Mouse (Mus musculus) ES-E14 (cell line): ENCODE measurements around the gene Tmem40. TPM values are rescaled to one million over a fixed set of nuclear protein-coding genes. Genes with fewer than 3 reads are reported as not detected.

Source experiments
- DNase-seq: peaks from one replicate; pipeline ENCODE4 v3.0.0-alpha.2; 2013; ENCODE audit warnings: low read depth, low spot score
- H3K27ac ChIP-seq: 2 replicates; pipeline ENCODE4 v1.5.1; 2012; ENCODE audit warnings: low read depth, mild to moderate bottlenecking, low read length, moderate library complexity, mixed read lengths; ENCODE audit not compliant: poor library complexity, insufficient read depth, severe bottlenecking
- H3K36me3 ChIP-seq: 2 replicates; pipeline ENCODE4 v1.6.1; 2012; ENCODE audit warnings: mild to moderate bottlenecking, low read length, moderate library complexity, mixed read lengths; ENCODE audit not compliant: control insufficient read depth, poor library complexity, insufficient read depth, severe bottlenecking
- H3K4me1 ChIP-seq, 2 experiments: fragments of 150-350 bp in 1 of 2; sonication (generic) in 1 of 2; 2 replicates each; pipeline ENCODE4 v1.6.1; 2012; ENCODE audit warnings: low read length in 2 of 2, mild to moderate bottlenecking in 1 of 2, mixed read lengths in 1 of 2; ENCODE audit not compliant: control insufficient read depth in 2 of 2, insufficient read depth in 2 of 2, poor library complexity in 1 of 2
- H3K4me3 ChIP-seq, 2 experiments: fragments of 150-350 bp in 1 of 2; sonication (generic) in 1 of 2; 2 replicates each; pipeline ENCODE4 v1.5.1; 2012; ENCODE audit warnings: low read length in 2 of 2, low read depth in 1 of 2, mild to moderate bottlenecking in 1 of 2, mixed read lengths in 1 of 2; ENCODE audit not compliant: insufficient read depth in 1 of 2, poor library complexity in 1 of 2, severe bottlenecking in 1 of 2
- H3K9ac ChIP-seq: 2 replicates; pipeline ENCODE4 v1.6.1; 2012; ENCODE audit warnings: low read depth, mild to moderate bottlenecking, low read length, mixed read lengths; ENCODE audit not compliant: poor library complexity, insufficient read depth, severe bottlenecking
- H3K9me3 ChIP-seq: fragments of 150-350 bp; sonication (generic); 2 replicates; pipeline ENCODE4 v1.6.1; 2012; ENCODE audit warnings: low read depth, mild to moderate bottlenecking, low read length; ENCODE audit not compliant: control insufficient read depth, insufficient read depth
- CHD2 ChIP-seq: IDR thresholded peaks from 2 replicates; pipeline ENCODE4 v1.6.1; 2014; ENCODE audit warnings: mild to moderate bottlenecking, low read depth, low read length, inconsistent platforms
- HCFC1 ChIP-seq: IDR thresholded peaks from 2 replicates; pipeline ENCODE4 v1.6.1; 2012; ENCODE audit warnings: low read length, inconsistent platforms, borderline replicate concordance; ENCODE audit not compliant: insufficient read depth
- MAFK ChIP-seq: IDR thresholded peaks from 2 replicates; pipeline ENCODE4 v1.6.1; 2014; ENCODE audit warnings: mild to moderate bottlenecking, low read depth, low read length, inconsistent platforms; ENCODE audit not compliant: insufficient read depth
- ZC3H11A ChIP-seq: IDR thresholded peaks from 2 replicates; pipeline ENCODE4 v1.6.1; 2012; ENCODE audit warnings: low read depth, mild to moderate bottlenecking, inconsistent platforms, low read length, borderline replicate concordance
- ZNF384 ChIP-seq: IDR thresholded peaks from 2 replicates; pipeline ENCODE4 v1.6.1; 2012; ENCODE audit warnings: low read depth, low read length, inconsistent platforms
- in situ Hi-C, 2 experiments: fragments of 600-800 bp; cut with MboI; formaldehyde crosslinking; loops; one replicate each; pipeline ENCODE4 v1.15.1; 2025; ENCODE audit warnings: low sequenced_read_pairs in 2 of 2, inconsistent platforms in 1 of 2; ENCODE audit not compliant: unreplicated experiment in 2 of 2
- total RNA-seq: library from RNA; depleted of rRNA; stranded (reverse); fragments of 300-350 nt; gene quantifications from 2 replicates; pipeline ENCODE4 v1.2.3, GENCODE M21; 2012

Gene Tmem40
- total RNA-seq, 1 experiment, result 21.9 TPM

- TF ChIP-seq CHD2 (no peak), ZC3H11A (no peak), MAFK (no peak), ZNF384 (no peak), HCFC1 (no peak)
- no peak for DNase-seq
- H3K9me3 ChIP-seq, result no peaks in the 10 kb centered on the region
- peaks cover 4 to 11% of the 10 kb centered on the region in 2 experiments; a peak in 3 of 4 replicates for H3K4me1 ChIP-seq
- in situ Hi-C loops, result no loop called here
- H3K9ac ChIP-seq, result no peak overlapping the region
- no peak overlapping the region for H3K4me3 ChIP-seq
- H3K27ac ChIP-seq, result no peak overlapping the region; the same call in 1 of the 2 replicates
- H3K36me3 ChIP-seq, result no peaks in the 10 kb centered on the region
Measured at GRCm38 (mm10) chr6:115697739-115698558, 64.3 kb downstream of the Tmem40 start.

- no peak overlapping the region for H3K4me3 ChIP-seq
- TF ChIP-seq ZNF384 (no peak), HCFC1 (no peak), ZC3H11A (no peak), CHD2 (no peak), MAFK (no peak)
- H3K4me1 ChIP-seq, result peaks cover 4 to 7% of the 10 kb centered on the region in 2 experiments; a peak in 3 of 4 replicates
- in situ Hi-C loops, result no loop called here
- no peak overlapping the region for H3K9ac ChIP-seq
- DNase-seq, result no peak
- H3K36me3 ChIP-seq, result no peaks in the 10 kb centered on the region
- H3K9me3 ChIP-seq, result no peaks in the 10 kb centered on the region
- no peak overlapping the region for H3K27ac ChIP-seq
Measured at GRCm38 (mm10) chr6:115696707-115697215, 65.4 kb downstream of the Tmem40 start.

- Histone ChIP-seq H3K4me1 (peaks cover 4 to 6% of the 10 kb centered on the region in 2 experiments; a peak in 3 of 4 replicates), H3K9ac (no peak overlapping the region), H3K36me3 (no peaks in the 10 kb centered on the region), H3K27ac (no peak overlapping the region), H3K4me3 (0 out of 4 replicates have a peak overlapping the region, but pooled peaks of 1 of the 2 experiments have one; percentile 12), H3K9me3 (no peaks in the 10 kb centered on the region)
- DNase-seq, result no peak
- in situ Hi-C loops, result no loop called here
- TF ChIP-seq MAFK (no peak), ZNF384 (no peak), CHD2 (no peak), HCFC1 (no peak), ZC3H11A (no peak)
Measured at GRCm38 (mm10) chr6:115695124-115695523, 67.1 kb downstream of the Tmem40 start.

DNA sequence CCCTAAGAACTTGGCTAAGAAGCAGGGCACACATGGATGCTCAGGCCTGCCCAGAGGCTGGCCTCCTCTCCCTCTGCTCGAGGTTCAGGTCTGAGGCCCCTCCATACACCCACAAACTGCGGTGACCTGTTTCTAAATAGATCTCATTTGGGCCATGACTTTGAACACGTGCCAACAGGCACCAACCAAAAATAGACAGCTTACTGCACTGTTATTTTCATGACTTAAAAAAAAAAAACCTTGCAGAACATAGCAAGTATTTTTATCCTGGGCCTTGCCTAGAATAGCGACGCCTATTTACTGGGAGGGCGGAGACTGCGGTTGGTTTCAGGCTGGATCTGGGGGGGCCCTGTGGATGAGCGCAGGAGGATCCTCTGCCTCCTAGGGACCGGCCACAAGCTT, 67.8 kb downstream of the Tmem40 start:
- Histone ChIP-seq H3K9ac (peak overlapping the region; percentile 45; the same call in 1 of the 2 replicates), H3K9me3 (no peaks in the 10 kb centered on the region), H3K36me3 (no peaks in the 10 kb centered on the region), H3K4me3 (peak overlapping the region in 1 of 2 experiments; percentile 28; a peak in 1 of 4 replicates), H3K27ac (no peak overlapping the region), H3K4me1 (peaks cover 4 to 6% of the 10 kb centered on the region in 2 experiments; a peak in 3 of 4 replicates)
- TF ChIP-seq ZNF384 (no peak), HCFC1 (no peak), MAFK (no peak), CHD2 (no peak), ZC3H11A (no peak)
- in situ Hi-C loops, result no loop called here
- no peak for DNase-seq
